Mouse (Mus musculus) bone marrow macrophage, adult 2 months (primary cell): ENCODE measurements around the gene Ada.

Experiments
- CTCF ChIP-seq: IDR thresholded peaks from 2 replicates; pipeline ENCODE4 v1.5.1; 2012; ENCODE audit warnings: low read depth, mild to moderate bottlenecking, low read length, moderate library complexity
- POLR2A ChIP-seq: IDR thresholded peaks from 2 replicates; pipeline ENCODE4 v1.6.1; 2012; ENCODE audit warnings: mild to moderate bottlenecking, low read depth, low read length, borderline replicate concordance

- TF ChIP-seq CTCF (no peak), POLR2A (no peak)
Observed at GRCm38 (mm10) chr2:163686886-163687285, 63.2 kb downstream of the Ada start.
